Mouse (Mus musculus) myocyte (in vitro differentiated cells): ENCODE results near the gene Mypop.

ENCODE experiments used
- CEBPB ChIP-seq: IDR thresholded peaks from 2 replicates; pipeline ENCODE4 v1.6.1; 2011; ENCODE audit warnings: mild to moderate bottlenecking, moderate library complexity; ENCODE audit not compliant: poor library complexity, insufficient read depth, severe bottlenecking
- POLR2A ChIP-seq: IDR thresholded peaks from one replicate; pipeline ENCODE4 v1.6.1; 2011; ENCODE audit warnings: low read depth, mild to moderate bottlenecking, control low read depth, moderate library complexity; ENCODE audit not compliant: insufficient read length

- TF ChIP-seq CEBPB (no peak), POLR2A (no peak)
Observed at GRCm38 (mm10) chr7:19046286-19047069, 55.4 kb downstream of the Mypop start.
